Mouse (Mus musculus): Measurements from ENCODE around the gene Ssh2. TPM values are rescaled to one million over a fixed set of nuclear protein-coding genes. Genes with fewer than 3 reads are reported as not detected.

Gene Ssh2
- polyA plus RNA-seq, 1 experiment from 2014 or later, result 10.2 TPM

GRCm38 (mm10) chr11:77349698-77350097, 133.6 kb downstream of the Ssh2 start:
- WGBS, result 80% methylated on average over 2 of the region's 2 CpGs
- H3K4me2 ChIP-seq (replicated peaks; ENCODE audit: low read depth, low read length), result no peak overlapping the region
- no peaks in the 10 kb centered on the region for H3K36me3 ChIP-seq (ENCODE audit: control insufficient read depth, insufficient read depth, low read length)

GRCm38 (mm10) chr11:77355055-77355454, 139.0 kb downstream of the Ssh2 start:
- Histone ChIP-seq H3K27me3 (ENCODE audit: control insufficient read depth, insufficient read depth, low read length) (no peaks in the 10 kb centered on the region), H3K4me3 (ENCODE audit: low read length) (no peak overlapping the region), H3K27ac (ENCODE audit: low read depth, low read length) (no peak overlapping the region), H3K4me2 (replicated peaks; ENCODE audit: low read depth, low read length) (no peak overlapping the region), H3K4me1 (ENCODE audit: control insufficient read depth, insufficient read depth, low read length) (0 out of 2 replicates have a peak, but pooled peaks cover 3% of the 10 kb centered on the region), H3K36me3 (ENCODE audit: control insufficient read depth, insufficient read depth, low read length) (no peaks in the 10 kb centered on the region), H3K9ac (ENCODE audit: low read depth, low read length) (no peak overlapping the region), H3K9me3 (ENCODE audit: control insufficient read depth, low read length) (no peaks in the 10 kb centered on the region)
- WGBS, result 85% methylated on average over 3 of the region's 3 CpGs
- ATAC-seq (ENCODE audit: low FRiP score, low TSS enrichment), result no peak

More at GRCm38 (mm10) chr11:77349698-77350097, 133.6 kb downstream of the Ssh2 start:
- H3K9ac ChIP-seq (ENCODE audit: low read depth, low read length), result no peak overlapping the region
- H3K27ac ChIP-seq (ENCODE audit: low read depth, low read length), result no peak overlapping the region
- H3K27me3 ChIP-seq (ENCODE audit: control insufficient read depth, insufficient read depth, low read length), result no peaks in the 10 kb centered on the region
- no peaks in the 10 kb centered on the region for H3K9me3 ChIP-seq (ENCODE audit: control insufficient read depth, low read length)
- no peak overlapping the region for H3K4me3 ChIP-seq (ENCODE audit: low read length)
- ATAC-seq (ENCODE audit: low FRiP score, low TSS enrichment), result no peak
- 0 out of 2 replicates have a peak, but pooled peaks cover 3% of the 10 kb centered on the region for H3K4me1 ChIP-seq (ENCODE audit: control insufficient read depth, insufficient read depth, low read length)

GRCm38 (mm10) chr11:77357839-77358238, 141.8 kb downstream of the Ssh2 start:
- H3K9ac ChIP-seq (ENCODE audit: low read depth, low read length), result no peak overlapping the region
- H3K36me3 ChIP-seq (ENCODE audit: control insufficient read depth, insufficient read depth, low read length), result no peaks in the 10 kb centered on the region
- WGBS, result 98% methylated on average over 1 of the region's 1 CpGs
- no peaks in the 10 kb centered on the region for H3K9me3 ChIP-seq (ENCODE audit: control insufficient read depth, low read length)
- no peaks in the 10 kb centered on the region for H3K27me3 ChIP-seq (ENCODE audit: control insufficient read depth, insufficient read depth, low read length)
- no peaks in the 10 kb centered on the region for H3K4me1 ChIP-seq (ENCODE audit: control insufficient read depth, insufficient read depth, low read length)
- H3K4me3 ChIP-seq (ENCODE audit: low read length), result no peak overlapping the region
- H3K27ac ChIP-seq (ENCODE audit: low read depth, low read length), result no peak overlapping the region
- H3K4me2 ChIP-seq (replicated peaks; ENCODE audit: low read depth, low read length), result no peak overlapping the region
- ATAC-seq (ENCODE audit: low FRiP score, low TSS enrichment), result no peak

GRCm38 (mm10) chr11:77363476-77363875, 147.4 kb downstream of the Ssh2 start:
- no peak for ATAC-seq (ENCODE audit: low FRiP score, low TSS enrichment)
- Histone ChIP-seq H3K9me3 (ENCODE audit: control insufficient read depth, low read length) (no peaks in the 10 kb centered on the region), H3K9ac (ENCODE audit: low read depth, low read length) (no peak overlapping the region), H3K4me3 (ENCODE audit: low read length) (no peak overlapping the region), H3K36me3 (ENCODE audit: control insufficient read depth, insufficient read depth, low read length) (no peaks in the 10 kb centered on the region), H3K27me3 (ENCODE audit: control insufficient read depth, insufficient read depth, low read length) (no peaks in the 10 kb centered on the region), H3K4me2 (replicated peaks; ENCODE audit: low read depth, low read length) (no peak overlapping the region), H3K27ac (ENCODE audit: low read depth, low read length) (no peak overlapping the region), H3K4me1 (ENCODE audit: control insufficient read depth, insufficient read depth, low read length) (no peaks in the 10 kb centered on the region)
- WGBS, result 65% methylated on average over 2 of the region's 2 CpGs

- Histone ChIP-seq H3K27ac (ENCODE audit: low read depth, low read length) (no peak overlapping the region), H3K4me3 (ENCODE audit: low read length) (no peak overlapping the region), H3K36me3 (ENCODE audit: control insufficient read depth, insufficient read depth, low read length) (no peaks in the 10 kb centered on the region), H3K4me1 (ENCODE audit: control insufficient read depth, insufficient read depth, low read length) (no peaks in the 10 kb centered on the region), H3K4me2 (replicated peaks; ENCODE audit: low read depth, low read length) (no peak overlapping the region), H3K27me3 (ENCODE audit: control insufficient read depth, insufficient read depth, low read length) (no peaks in the 10 kb centered on the region), H3K9ac (ENCODE audit: low read depth, low read length) (no peak overlapping the region), H3K9me3 (ENCODE audit: control insufficient read depth, low read length) (no peaks in the 10 kb centered on the region)
- WGBS, result 73% methylated on average over 1 of the region's 1 CpGs
- no peak for ATAC-seq (ENCODE audit: low FRiP score, low TSS enrichment)
Measured at GRCm38 (mm10) chr11:77364376-77364775, 148.3 kb downstream of the Ssh2 start.

GRCm38 (mm10) chr11:77365706-77366386, 149.8 kb downstream of the Ssh2 start:
- Histone ChIP-seq H3K9me3 (ENCODE audit: control insufficient read depth, low read length) (no peaks in the 10 kb centered on the region), H3K4me2 (replicated peaks; ENCODE audit: low read depth, low read length) (no peak overlapping the region), H3K27ac (ENCODE audit: low read depth, low read length) (no peak overlapping the region), H3K4me3 (ENCODE audit: low read length) (no peak overlapping the region), H3K27me3 (ENCODE audit: control insufficient read depth, insufficient read depth, low read length) (no peaks in the 10 kb centered on the region), H3K9ac (ENCODE audit: low read depth, low read length) (no peak overlapping the region), H3K4me1 (ENCODE audit: control insufficient read depth, insufficient read depth, low read length) (0 out of 2 replicates have a peak, but pooled peaks cover 3% of the 10 kb centered on the region), H3K36me3 (ENCODE audit: control insufficient read depth, insufficient read depth, low read length) (no peaks in the 10 kb centered on the region)
- ATAC-seq (ENCODE audit: low FRiP score, low TSS enrichment), result no peak
- WGBS, result 89% methylated on average over 6 of the region's 6 CpGs

GRCm38 (mm10) chr11:77367541-77368270, 151.6 kb downstream of the Ssh2 start:
- 0 out of 2 replicates have a peak, but pooled peaks cover 3% of the 10 kb centered on the region for H3K4me1 ChIP-seq (ENCODE audit: control insufficient read depth, insufficient read depth, low read length)
- H3K9me3 ChIP-seq (ENCODE audit: control insufficient read depth, low read length), result no peaks in the 10 kb centered on the region
- H3K27me3 ChIP-seq (ENCODE audit: control insufficient read depth, insufficient read depth, low read length), result no peaks in the 10 kb centered on the region
- no peak overlapping the region for H3K4me2 ChIP-seq (replicated peaks; ENCODE audit: low read depth, low read length)
- no peak overlapping the region for H3K27ac ChIP-seq (ENCODE audit: low read depth, low read length)
- no peak overlapping the region for H3K4me3 ChIP-seq (ENCODE audit: low read length)
- no peaks in the 10 kb centered on the region for H3K36me3 ChIP-seq (ENCODE audit: control insufficient read depth, insufficient read depth, low read length)
- 94% methylated on average over 9 of the region's 9 CpGs for WGBS
- ATAC-seq (ENCODE audit: low FRiP score, low TSS enrichment), result no peak
- no peak overlapping the region for H3K9ac ChIP-seq (ENCODE audit: low read depth, low read length)

- no peaks in the 10 kb centered on the region for H3K36me3 ChIP-seq (ENCODE audit: control insufficient read depth, insufficient read depth, low read length)
- no peak overlapping the region for H3K4me2 ChIP-seq (replicated peaks; ENCODE audit: low read depth, low read length)
- no peak overlapping the region for H3K4me3 ChIP-seq (ENCODE audit: low read length)
- H3K4me1 ChIP-seq (ENCODE audit: control insufficient read depth, insufficient read depth, low read length), result 0 out of 2 replicates have a peak, but pooled peaks cover 3% of the 10 kb centered on the region
- no peak for ATAC-seq (ENCODE audit: low FRiP score, low TSS enrichment)
- H3K9ac ChIP-seq (ENCODE audit: low read depth, low read length), result no peak overlapping the region
- H3K27me3 ChIP-seq (ENCODE audit: control insufficient read depth, insufficient read depth, low read length), result no peaks in the 10 kb centered on the region
- H3K9me3 ChIP-seq (ENCODE audit: control insufficient read depth, low read length), result no peaks in the 10 kb centered on the region
- WGBS, result 82% methylated on average over 2 of the region's 2 CpGs
- no peak overlapping the region for H3K27ac ChIP-seq (ENCODE audit: low read depth, low read length)
Measured at GRCm38 (mm10) chr11:77369188-77369840, 153.2 kb downstream of the Ssh2 start.

GRCm38 (mm10) chr11:77369841-77370191, 153.7 kb downstream of the Ssh2 start:
- Histone ChIP-seq H3K4me3 (ENCODE audit: low read length) (no peak overlapping the region), H3K36me3 (ENCODE audit: control insufficient read depth, insufficient read depth, low read length) (no peaks in the 10 kb centered on the region), H3K9me3 (ENCODE audit: control insufficient read depth, low read length) (no peaks in the 10 kb centered on the region), H3K9ac (ENCODE audit: low read depth, low read length) (no peak overlapping the region), H3K4me1 (ENCODE audit: control insufficient read depth, insufficient read depth, low read length) (0 out of 2 replicates have a peak, but pooled peaks cover 3% of the 10 kb centered on the region), H3K27me3 (ENCODE audit: control insufficient read depth, insufficient read depth, low read length) (no peaks in the 10 kb centered on the region), H3K4me2 (replicated peaks; ENCODE audit: low read depth, low read length) (no peak overlapping the region), H3K27ac (ENCODE audit: low read depth, low read length) (no peak overlapping the region)
- WGBS, result 76% methylated on average over 2 of the region's 2 CpGs
- ATAC-seq (ENCODE audit: low FRiP score, low TSS enrichment), result no peak

Measured in kidney, embryonic 14.5 days (tissue).